Mouse (Mus musculus) adrenal gland, postnatal 10 days (tissue): ENCODE measurements around the gene Bank1. TPM values are rescaled to one million over a fixed set of nuclear protein-coding genes. Genes with fewer than 3 reads are reported as not detected.

Source experiments
- DNase-seq: peaks from one replicate; pipeline ENCODE4 v3.0.0; 2021; ENCODE audit warnings: mixed read lengths
- total RNA-seq, 2 experiments: library from RNA; stranded (reverse); gene quantifications; 2 replicates each; pipeline ENCODE4 v1.2.3; 2021

Gene Bank1
- total RNA-seq, 2 experiments from 2014 or later = 2.1 to 2.8 TPM

DNA sequence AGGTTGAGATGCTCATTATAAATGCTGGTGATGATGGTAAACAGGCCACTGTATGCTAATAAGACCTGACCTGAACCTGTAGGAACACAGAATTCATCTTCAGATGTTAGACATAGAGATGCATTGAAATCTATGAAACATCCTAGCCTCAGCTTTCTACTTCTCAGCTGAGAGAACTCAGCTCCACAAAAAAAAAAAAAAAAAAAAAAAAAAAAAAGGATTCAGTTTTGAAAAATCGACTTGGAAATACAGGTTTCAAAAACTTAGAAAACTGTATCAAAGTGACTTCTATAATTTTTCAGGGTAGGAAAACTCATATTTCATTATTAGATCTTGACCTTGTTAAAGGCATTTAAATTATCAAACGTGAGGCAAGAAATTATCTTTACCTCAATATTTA, 222.5 kb downstream of the Bank1 start:
- DNase-seq = no peak

DNA sequence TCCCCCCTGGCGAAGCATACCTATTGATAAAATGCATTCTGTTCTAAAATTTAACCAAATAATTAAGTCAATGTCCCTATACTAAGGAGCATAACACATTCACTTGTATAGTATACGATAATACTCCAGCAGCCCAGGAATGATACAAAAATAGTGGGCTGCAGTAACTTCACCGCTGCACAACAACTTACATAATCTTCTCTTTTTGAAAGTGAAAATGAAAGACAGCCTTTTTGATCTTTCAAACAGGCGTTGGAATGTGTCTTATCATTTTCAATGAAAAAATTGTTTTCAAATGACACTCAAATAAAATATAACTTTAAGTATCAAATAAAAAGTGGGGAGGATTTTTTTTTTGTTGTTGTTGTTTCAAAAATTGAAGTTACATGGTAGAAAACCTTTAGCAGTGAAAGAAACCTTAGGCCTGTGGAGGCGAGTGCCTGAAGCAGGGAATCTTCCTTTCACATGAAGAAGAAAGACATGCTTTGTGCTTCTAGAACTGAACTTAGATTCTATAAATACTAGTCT, 224.8 kb downstream of the Bank1 start:
- no peak for DNase-seq

GRCm38 (mm10) chr3:136100292-136100691, 225.6 kb downstream of the Bank1 start:
- DNase-seq = no peak

DNA sequence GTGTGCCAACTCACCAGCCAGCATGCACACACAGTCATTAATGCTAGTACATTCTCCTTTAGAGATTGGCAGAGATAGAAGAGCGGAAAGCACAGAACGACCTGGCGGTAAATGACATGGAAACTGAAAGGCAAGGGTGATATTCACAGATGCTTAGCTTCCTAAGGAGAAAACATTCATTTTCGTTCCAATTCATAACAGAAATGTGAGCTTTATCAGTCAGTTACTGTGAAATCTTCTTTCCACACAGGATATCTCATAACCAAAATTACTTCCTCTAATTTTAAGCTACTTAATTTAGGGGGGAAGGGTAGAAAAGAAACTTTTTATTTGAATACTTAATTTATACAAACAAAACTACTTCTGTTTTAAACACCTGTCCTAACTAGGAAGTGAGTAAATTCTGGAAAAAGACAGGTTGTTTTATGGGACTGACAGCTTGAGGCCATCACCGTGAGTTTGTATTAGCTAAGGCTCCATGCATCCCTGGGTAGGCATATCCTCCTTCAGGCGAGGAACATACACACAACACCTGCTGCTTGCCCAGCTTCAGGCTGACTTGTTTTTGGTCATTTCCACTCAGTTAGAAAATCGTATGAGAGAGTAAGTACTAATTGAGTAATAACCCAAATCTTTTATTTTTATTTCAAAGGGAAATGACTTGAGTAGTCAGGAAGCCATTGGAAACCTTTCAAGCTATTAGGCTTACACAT, 238.8 kb downstream of the Bank1 start:
- DNase-seq = no peak

- DNase-seq = no peak
Observed at GRCm38 (mm10) chr3:136086431-136086830, 239.4 kb downstream of the Bank1 start.

GRCm38 (mm10) chr3:136085077-136085476, 240.8 kb downstream of the Bank1 start:
- DNase-seq = peak; percentile 11

DNA sequence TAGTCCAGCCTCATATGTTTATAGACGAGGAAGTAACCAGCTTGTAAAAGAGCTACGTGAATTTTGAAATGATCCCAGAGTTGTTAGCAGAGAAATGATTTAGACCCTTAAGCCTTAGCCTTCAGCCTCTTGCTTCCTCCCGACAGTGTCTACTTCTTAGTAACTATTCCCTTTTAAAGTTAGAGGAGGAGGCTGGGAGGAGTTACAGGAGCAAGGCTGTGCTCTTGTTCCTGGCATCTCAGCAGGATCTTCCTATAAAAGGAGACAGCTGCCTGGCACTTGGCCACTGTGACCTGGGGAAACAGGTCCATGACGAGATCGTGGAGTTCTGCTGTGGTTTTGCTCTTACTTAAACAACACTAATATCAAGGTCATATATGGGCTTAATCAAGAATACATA, 241.8 kb downstream of the Bank1 start:
- no peak for DNase-seq

GRCm38 (mm10) chr3:136081264-136081663, 244.6 kb downstream of the Bank1 start:
- DNase-seq = no peak

GRCm38 (mm10) chr3:136078535-136078934, 247.3 kb downstream of the Bank1 start:
- peak; percentile 6 for DNase-seq

DNA sequence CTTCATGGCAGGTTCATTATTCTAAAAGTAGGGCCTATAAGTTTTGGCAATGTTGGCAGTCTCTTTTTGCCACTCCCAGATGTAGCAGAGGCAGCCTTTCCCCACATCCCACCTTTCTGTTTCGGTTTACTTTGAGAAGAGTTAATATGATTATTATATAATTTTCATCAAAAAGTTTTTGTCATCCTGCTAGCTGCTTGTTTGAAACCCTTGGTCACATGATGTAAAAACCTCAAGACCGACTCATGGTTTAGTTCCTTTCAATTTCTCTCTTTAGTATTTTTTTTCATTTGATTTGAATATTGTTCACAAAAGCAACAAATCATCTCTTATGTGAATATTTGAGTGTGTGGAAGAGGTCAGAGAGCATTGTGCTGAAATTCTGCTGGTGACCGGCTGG, 255.5 kb downstream of the Bank1 start:
- no peak for DNase-seq

DNA sequence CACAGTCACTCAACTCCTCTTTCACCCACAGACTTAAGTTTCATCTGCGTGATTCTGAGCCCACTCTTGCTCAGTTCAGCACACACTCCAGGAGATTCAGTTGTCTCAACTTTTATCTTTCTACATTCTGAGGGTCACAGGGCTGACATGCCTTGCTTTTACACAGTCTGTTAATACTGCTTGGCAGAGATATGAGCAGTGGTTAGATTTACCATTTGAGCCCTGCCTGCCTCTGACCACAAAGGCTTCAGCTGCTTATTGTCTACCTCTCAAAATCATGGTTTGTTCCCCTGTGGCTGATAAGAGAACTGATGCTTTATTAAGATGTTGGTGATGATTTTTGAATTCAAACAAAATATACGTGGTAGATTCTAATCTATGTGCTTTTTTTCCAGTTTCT, 264.0 kb downstream of the Bank1 start:
- no peak for DNase-seq

DNA sequence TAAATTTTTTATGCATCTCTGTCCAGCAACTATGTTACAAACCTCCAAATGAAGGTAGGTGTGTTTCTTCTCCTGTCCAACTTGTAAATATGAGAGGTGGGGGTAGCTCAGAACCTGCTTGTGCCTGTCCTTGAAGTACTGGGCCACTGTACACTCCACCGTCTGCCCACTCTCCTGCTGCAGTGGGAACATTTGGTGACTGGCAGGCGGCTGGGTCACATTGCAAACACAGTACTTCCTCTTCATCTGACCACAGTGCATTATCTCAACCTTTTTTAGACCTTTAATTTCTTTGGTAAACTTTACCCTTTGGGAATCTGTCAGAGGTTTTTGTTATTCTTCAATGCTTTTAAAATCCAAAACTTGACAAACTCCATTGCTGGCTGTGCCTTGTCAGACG, 275.2 kb downstream of the Bank1 start:
- no peak for DNase-seq

DNA sequence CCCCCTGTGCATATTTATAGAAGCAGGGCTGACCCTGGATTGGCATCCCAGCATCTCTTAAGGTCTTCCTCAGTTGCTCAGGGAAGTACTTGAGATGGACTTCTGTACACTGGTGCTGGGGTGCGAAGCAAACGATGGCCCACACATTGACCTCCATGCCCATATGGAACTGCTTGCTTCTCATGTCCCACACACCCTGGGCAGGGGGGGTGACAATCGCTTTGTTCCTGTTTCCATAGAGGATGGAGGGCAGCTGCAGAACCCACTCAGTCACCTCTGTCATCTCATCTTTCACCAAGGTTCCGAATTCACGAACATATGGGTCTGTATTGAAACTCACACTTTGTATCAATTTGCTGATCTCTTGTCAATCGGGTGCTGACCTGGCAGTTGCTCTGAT, 275.7 kb downstream of the Bank1 start:
- no peak for DNase-seq

DNA sequence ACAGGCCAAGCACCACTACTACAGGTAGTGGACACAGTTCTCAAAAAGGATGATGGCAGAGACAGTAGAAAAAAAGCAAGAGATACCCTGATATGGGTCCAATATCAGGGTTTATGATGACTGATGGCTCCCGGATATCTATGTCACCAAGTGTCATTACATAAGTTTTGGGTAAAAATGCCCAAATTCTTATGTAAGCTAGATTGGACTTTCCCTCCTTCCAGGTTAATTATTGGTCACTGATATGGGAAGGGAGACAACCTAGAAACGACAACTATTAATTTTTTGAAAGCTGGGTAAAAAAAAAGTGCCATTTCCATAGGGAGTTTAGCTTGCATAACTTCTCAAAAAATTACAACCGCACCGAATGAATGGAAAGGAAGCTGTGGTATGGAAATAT, 277.8 kb downstream of the Bank1 start:
- DNase-seq = no peak

DNA sequence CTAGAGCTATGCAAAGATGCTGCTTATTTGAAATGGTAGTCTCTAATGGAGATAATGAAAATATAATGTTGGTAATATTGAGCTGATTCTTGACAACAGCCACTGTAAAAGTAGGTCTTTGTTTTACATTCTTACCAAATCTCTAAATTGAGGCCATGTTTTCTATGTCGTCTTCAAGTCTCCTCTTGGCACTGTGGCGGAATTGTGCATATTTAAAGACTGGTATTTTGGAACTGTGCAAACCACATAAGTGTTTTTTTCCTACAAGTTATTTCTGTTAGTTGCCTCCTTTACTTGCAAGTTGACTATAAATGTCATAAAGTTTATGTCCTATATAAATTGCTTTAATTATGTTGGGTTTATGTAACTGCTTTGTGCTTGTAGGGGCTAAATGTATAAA, 280.5 kb downstream of the Bank1 start:
- DNase-seq = no peak

DNA sequence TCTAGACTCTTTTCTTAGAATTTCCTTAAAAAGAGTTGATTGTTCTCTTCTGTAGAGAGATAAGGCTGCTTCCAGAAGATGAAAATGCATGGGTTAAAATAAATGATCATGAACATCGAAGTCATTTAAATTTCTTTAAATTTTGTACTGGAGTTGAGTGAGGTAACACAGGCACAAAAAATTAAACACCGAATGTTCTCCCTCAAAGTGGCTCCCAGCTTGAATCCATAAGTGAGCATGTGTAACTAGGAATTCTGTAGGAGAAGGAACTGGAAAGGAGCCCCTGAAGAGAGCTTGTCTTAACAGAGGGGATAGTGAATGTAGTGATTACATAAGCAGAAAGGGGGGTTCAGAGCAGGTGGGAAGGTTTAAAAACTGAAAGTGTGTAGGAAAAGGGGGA, 285.8 kb downstream of the Bank1 start:
- no peak for DNase-seq

- no peak for DNase-seq
Observed at GRCm38 (mm10) chr3:136039446-136039845, 286.4 kb downstream of the Bank1 start.

- DNase-seq = no peak
Observed at GRCm38 (mm10) chr3:136037254-136037653, 288.6 kb downstream of the Bank1 start.

GRCm38 (mm10) chr3:136035784-136036183, 290.1 kb downstream of the Bank1 start:
- DNase-seq = no peak

- no peak for DNase-seq
Observed at GRCm38 (mm10) chr3:136024876-136025275, 301.0 kb downstream of the Bank1 start.

GRCm38 (mm10) chr3:136017517-136017916, 308.3 kb downstream of the Bank1 start:
- DNase-seq = no peak

DNA sequence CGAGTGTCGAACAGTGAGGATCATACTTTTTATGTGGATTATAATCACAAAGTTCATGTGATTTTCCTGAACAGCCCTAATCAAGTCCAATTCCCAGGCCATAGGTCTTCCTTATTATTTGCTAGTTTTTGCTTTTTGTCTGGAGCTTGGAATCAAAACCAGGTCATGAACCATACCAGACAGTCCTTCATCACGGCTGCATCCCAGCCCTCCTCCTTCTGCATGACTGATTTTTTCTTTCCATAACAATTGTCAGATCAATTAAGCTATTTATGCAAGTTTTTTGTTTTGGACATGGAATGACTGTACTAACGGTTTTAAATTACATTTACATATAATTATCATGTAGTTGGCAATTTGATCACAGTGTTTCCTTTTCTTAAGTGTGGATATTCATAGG, 315.2 kb downstream of the Bank1 start:
- no peak for DNase-seq

- peak; percentile 11 for DNase-seq
Observed at GRCm38 (mm10) chr3:136007846-136008245, 318.0 kb downstream of the Bank1 start.

GRCm38 (mm10) chr3:136007081-136007828, 318.6 kb downstream of the Bank1 start:
- DNase-seq = no peak
